Mouse (Mus musculus): Measurements from ENCODE around the gene Gsn.
A peak's percentile ranks its signal among the peaks of the same experiment; 100 is the strongest.

The Gsn gene

GRCm38 (mm10) chr2:35255885-35256833 lies at the start of gene Gsn:
Gene Gsn, plus strand, starts transcription at chr2:35256380.
- DNase-seq = peak; percentile 90

GRCm38 (mm10) chr2:35206761-35207160 lies 49.4 kb upstream of the Gsn start:
- DNase-seq = no peak

- DNase-seq = no peak
Observed at GRCm38 (mm10) chr2:35208054-35208453, 48.1 kb upstream of the Gsn start.

GRCm38 (mm10) chr2:35208931-35209665 lies 47.1 kb upstream of the Gsn start:
- no peak for DNase-seq

- no peak for DNase-seq
Observed at GRCm38 (mm10) chr2:35211681-35212080, 44.5 kb upstream of the Gsn start.

GRCm38 (mm10) chr2:35213345-35213910 lies 42.8 kb upstream of the Gsn start:
- DNase-seq = no peak

GRCm38 (mm10) chr2:35214881-35215358 lies 41.3 kb upstream of the Gsn start:
- peak; percentile 80 for DNase-seq

- DNase-seq = no peak
Observed at GRCm38 (mm10) chr2:35215363-35215762, 40.8 kb upstream of the Gsn start.

GRCm38 (mm10) chr2:35216701-35217100 lies 39.5 kb upstream of the Gsn start:
- no peak for DNase-seq

- DNase-seq = no peak
Observed at GRCm38 (mm10) chr2:35218736-35219135, 37.4 kb upstream of the Gsn start.

- no peak for DNase-seq
Observed at GRCm38 (mm10) chr2:35222822-35223391, 33.3 kb upstream of the Gsn start.

GRCm38 (mm10) chr2:35224285-35224684 lies 31.9 kb upstream of the Gsn start:
- no peak for DNase-seq

- no peak for DNase-seq
Observed at GRCm38 (mm10) chr2:35228145-35228544, 28.0 kb upstream of the Gsn start.

- DNase-seq = no peak
Observed at GRCm38 (mm10) chr2:35230215-35230614, 26.0 kb upstream of the Gsn start.

GRCm38 (mm10) chr2:35231871-35232270 lies 24.3 kb upstream of the Gsn start:
- DNase-seq = no peak

- DNase-seq = peak; percentile 52
Observed at GRCm38 (mm10) chr2:35232595-35233445, 23.4 kb upstream of the Gsn start.

- no peak for DNase-seq
Observed at GRCm38 (mm10) chr2:35233898-35234297, 22.3 kb upstream of the Gsn start.

- no peak for DNase-seq
Observed at GRCm38 (mm10) chr2:35235021-35235420, 21.2 kb upstream of the Gsn start.

GRCm38 (mm10) chr2:35244241-35244640 lies 11.9 kb upstream of the Gsn start:
- no peak for DNase-seq

GRCm38 (mm10) chr2:35247763-35248162 lies 8.4 kb upstream of the Gsn start:
- no peak for DNase-seq

- no peak for DNase-seq
Observed at GRCm38 (mm10) chr2:35252733-35253132, 3.4 kb upstream of the Gsn start.

GRCm38 (mm10) chr2:35253751-35254150 lies 2.4 kb upstream of the Gsn start:
- no peak for DNase-seq

All from thymus, postnatal 25 days (tissue).